Mouse (Mus musculus) adrenal gland, postnatal 10 days (tissue): ENCODE results near the gene Rplp0. TPM values are rescaled to one million over a fixed set of nuclear protein-coding genes. Genes with fewer than 3 reads are reported as not detected.
"Not testable (repeated sequence)": the region's sequence is repeated elsewhere in the genome, so short reads cannot be mapped to it uniquely, and the experiment has no call there.

Experiments
- DNase-seq: peaks from one replicate; pipeline ENCODE4 v3.0.0; 2021; ENCODE audit warnings: mixed read lengths
- long read RNA-seq, 2 experiments: library from polyadenylated mRNA; stranded (forward); transcript quantifications; one replicate each; pipeline ENCODE4 v2.0.0; 2021
- total RNA-seq, 2 experiments: library from RNA; stranded (reverse); gene quantifications; 2 replicates each; pipeline ENCODE4 v1.2.3; 2021

Rplp0 gene
- total RNA-seq = 100 to 1,000 TPM; 933 to 968 TPM
- long read RNA-seq, experiment 1, transcript Rplp0-201 (7 exons, 1,358 nt) = major isoform, 1,375 of 1,577 reads
- long read RNA-seq, experiment 1, partial matches to known transcripts = 196 of 1,577 reads
- long read RNA-seq, experiment 1, other reads (novel, unspliced or antisense) = 6 of 1,577 reads
- long read RNA-seq, experiment 2, transcript Rplp0-201 (7 exons, 1,358 nt) = major isoform, 724 of 804 reads
- long read RNA-seq, experiment 2, partial matches to known transcripts = 74 of 804 reads
- long read RNA-seq, experiment 2, other reads (novel, unspliced or antisense) = 6 of 804 reads

- DNase-seq = peak; percentile 100
Measured at GRCm38 (mm10) chr5:115559237-115560101, at the start of gene Rplp0. Gene Rplp0, plus strand, starts transcription at chr5:115559467.

- DNase-seq = no peak
Measured at GRCm38 (mm10) chr5:115509790-115510689, 49.2 kb upstream of the Rplp0 start.

- peak; percentile 73 for DNase-seq
Measured at GRCm38 (mm10) chr5:115512375-115512774, 46.9 kb upstream of the Rplp0 start.

- DNase-seq = no peak
Measured at GRCm38 (mm10) chr5:115513246-115513645, 46.0 kb upstream of the Rplp0 start.

- DNase-seq = no peak
Measured at GRCm38 (mm10) chr5:115513721-115514120, 45.5 kb upstream of the Rplp0 start.

GRCm38 (mm10) chr5:115514346-115514745, 44.9 kb upstream of the Rplp0 start:
- no peak for DNase-seq

- peak; percentile 56 for DNase-seq
Measured at GRCm38 (mm10) chr5:115514896-115515587, 44.2 kb upstream of the Rplp0 start.

GRCm38 (mm10) chr5:115516081-115516907, 43.0 kb upstream of the Rplp0 start:
- peak; percentile 39 for DNase-seq

GRCm38 (mm10) chr5:115516908-115517307, 42.4 kb upstream of the Rplp0 start:
- no peak for DNase-seq

GRCm38 (mm10) chr5:115517501-115517900, 41.8 kb upstream of the Rplp0 start:
- DNase-seq = no peak

- not testable (repeated sequence) for DNase-seq
Measured at GRCm38 (mm10) chr5:115518214-115518613, 41.1 kb upstream of the Rplp0 start.

- peak; percentile 46 for DNase-seq
Measured at GRCm38 (mm10) chr5:115520325-115520869, 38.9 kb upstream of the Rplp0 start.

- DNase-seq = peak; percentile 64
Measured at GRCm38 (mm10) chr5:115521553-115522461, 37.5 kb upstream of the Rplp0 start.

- no peak for DNase-seq
Measured at GRCm38 (mm10) chr5:115522531-115522930, 36.7 kb upstream of the Rplp0 start.

GRCm38 (mm10) chr5:115522981-115523499, 36.2 kb upstream of the Rplp0 start:
- DNase-seq = no peak

- no peak for DNase-seq
Measured at GRCm38 (mm10) chr5:115523971-115524370, 35.3 kb upstream of the Rplp0 start.

GRCm38 (mm10) chr5:115524471-115524870, 34.8 kb upstream of the Rplp0 start:
- no peak for DNase-seq

- DNase-seq = no peak
Measured at GRCm38 (mm10) chr5:115525416-115525815, 33.9 kb upstream of the Rplp0 start.

GRCm38 (mm10) chr5:115525943-115526342, 33.3 kb upstream of the Rplp0 start:
- no peak for DNase-seq
